Mouse (Mus musculus): Measurements from ENCODE around the gene Adprhl2. TPM values are rescaled to one million over a fixed set of nuclear protein-coding genes. Genes with fewer than 3 reads are reported as not detected.

Gene Adprhl2
- total RNA-seq, 1 experiment from 2014 or later, result 27.3 TPM

- no peak for DNase-seq
These were observed 14.7 kb downstream of the Adprhl2 start for GRCm38 (mm10) chr4:126306827-126307226.

DNA sequence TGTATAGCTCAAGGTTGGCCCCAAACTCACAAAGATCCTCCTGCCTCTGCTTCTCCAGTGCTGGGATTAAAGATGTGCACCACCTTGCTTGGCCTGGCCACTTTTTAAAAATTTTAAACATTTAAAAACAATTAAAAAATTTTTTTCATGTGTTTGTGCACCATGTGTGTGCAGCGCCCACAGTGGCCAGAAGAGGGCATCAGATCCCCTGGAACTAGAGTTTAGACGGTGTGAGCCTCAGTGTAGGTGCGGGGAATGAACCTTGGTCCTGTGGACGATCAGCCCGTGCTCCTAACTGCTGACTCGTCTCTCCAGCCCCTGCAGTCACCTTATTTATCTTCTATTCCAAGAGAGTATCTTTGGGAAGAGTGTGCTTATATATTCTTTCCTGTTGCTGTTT is 15.4 kb downstream of the Adprhl2 start:
- no peak for DNase-seq

GRCm38 (mm10) chr4:126305428-126305827 is 16.1 kb downstream of the Adprhl2 start:
- no peak for DNase-seq

DNA sequence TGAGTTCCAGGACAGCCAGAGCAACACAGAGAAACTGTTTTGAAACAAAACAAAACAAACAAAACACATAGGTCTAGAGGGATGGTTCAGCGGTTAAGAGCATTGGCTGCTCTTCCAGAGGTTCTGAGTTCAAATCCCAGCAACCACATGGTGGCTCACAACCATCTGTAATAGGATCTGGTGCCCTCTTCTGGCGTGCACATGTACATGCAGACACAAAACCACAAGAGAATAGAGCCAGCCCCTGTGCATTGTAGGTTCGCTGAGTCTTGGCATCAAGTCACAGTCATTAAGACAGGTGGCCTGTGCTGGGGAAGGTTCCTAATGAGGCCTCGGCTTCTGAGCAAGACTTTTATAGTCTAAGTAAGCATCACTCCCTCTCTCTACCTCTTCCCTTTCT is 17.6 kb downstream of the Adprhl2 start:
- DNase-seq, result no peak

- no peak for DNase-seq
These were observed 19.8 kb downstream of the Adprhl2 start for GRCm38 (mm10) chr4:126301584-126302309.

GRCm38 (mm10) chr4:126300916-126301583 is 20.5 kb downstream of the Adprhl2 start:
- DNase-seq, result no peak

DNA sequence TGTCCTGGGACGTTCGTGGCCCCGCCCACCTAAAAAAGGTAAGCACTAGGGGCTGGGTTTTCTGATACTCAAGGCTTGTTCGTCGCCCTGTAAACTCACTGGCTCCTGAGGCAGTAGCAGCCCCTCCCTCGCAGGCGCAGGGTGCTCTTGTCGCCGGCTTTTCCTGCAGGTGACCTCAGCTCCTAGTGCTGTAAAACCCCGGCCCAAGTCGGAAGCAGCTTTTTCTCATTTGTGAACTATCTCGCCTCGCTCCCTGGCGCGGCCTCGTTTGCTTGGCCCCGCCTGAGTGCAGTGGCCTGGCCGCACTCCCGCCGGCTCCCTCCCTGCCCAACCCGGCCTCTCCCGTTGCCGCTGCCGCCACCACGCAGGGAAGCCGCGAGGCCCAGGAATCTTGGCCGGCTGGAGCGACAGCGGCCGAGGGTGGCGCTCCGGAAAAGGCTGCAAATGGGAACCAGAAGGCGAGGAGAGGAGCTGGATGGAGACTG is 24.8 kb downstream of the Adprhl2 start:
- DNase-seq, result peak; percentile 85

GRCm38 (mm10) chr4:126295937-126296336 is 25.6 kb downstream of the Adprhl2 start:
- no peak for DNase-seq

DNA sequence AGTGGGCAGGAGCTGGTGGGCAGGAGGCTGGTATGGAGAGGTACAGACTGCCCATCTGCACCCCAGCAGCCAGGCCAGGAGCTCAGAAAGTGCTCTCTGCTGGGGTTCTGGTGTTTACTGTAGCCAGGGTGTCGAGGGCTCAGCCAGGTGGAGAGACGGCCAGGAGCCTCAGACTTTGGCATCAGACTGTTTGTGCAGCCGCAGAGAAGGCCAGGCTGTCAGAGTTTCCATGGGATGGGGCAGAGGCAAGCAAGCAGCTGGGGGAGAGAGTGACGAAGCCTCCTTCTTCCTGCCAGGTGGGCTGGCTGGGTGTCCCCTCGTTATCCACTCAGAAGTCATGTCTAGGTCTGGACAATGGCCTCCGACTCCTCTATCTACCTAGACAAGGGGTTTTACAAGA is 26.4 kb downstream of the Adprhl2 start:
- no peak for DNase-seq

DNA sequence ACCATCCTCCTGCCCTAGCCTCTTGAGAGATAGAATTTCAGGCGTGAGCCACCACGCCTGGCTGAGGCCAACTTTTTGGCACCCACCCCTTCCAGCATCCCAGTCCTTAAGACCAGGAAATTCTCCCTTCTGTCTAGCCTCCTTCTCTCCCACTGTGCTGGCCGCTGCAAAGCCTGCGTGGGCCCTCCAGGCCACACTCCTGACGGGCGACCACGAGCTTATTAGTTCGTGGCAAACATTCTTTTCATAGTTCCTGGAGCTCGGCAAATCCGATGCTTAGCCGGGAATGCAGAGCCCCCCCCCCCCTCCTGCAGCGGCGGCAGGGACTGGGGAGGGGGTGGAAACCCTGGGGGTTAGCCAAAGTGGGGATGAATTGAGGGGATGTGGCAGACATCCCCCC is 30.3 kb downstream of the Adprhl2 start:
- DNase-seq, result no peak

GRCm38 (mm10) chr4:126290314-126290713 is 31.2 kb downstream of the Adprhl2 start:
- DNase-seq, result no peak

DNA sequence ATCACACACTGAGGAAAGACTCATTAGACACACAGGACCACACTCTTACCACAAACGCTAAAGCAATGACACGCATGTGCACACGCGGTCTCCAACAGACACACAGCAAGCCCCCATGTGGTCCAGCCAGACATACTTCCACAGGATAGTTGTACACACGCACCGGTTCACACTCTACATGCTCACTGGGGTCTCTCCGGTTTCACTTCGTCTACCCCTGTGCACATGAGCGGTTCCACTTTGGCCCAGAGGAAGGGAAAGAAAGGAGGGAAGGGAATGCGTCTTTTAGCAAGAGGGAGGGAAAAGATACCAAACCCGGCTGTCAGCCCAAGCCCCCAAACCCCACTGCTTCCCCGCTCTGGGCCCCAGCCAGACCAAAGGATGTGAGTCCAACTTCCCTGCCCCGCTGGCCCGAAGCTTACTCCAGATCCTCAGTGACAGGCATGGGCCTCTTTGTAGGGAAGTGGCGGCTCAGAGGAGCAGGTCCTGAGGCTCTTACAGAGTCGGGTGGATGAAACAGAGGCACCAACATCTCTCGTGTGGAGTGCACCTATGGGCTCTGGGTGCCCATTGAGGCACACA is 33.3 kb downstream of the Adprhl2 start:
- DNase-seq, result no peak

GRCm38 (mm10) chr4:126287302-126287995 is 34.1 kb downstream of the Adprhl2 start:
- no peak for DNase-seq

DNA sequence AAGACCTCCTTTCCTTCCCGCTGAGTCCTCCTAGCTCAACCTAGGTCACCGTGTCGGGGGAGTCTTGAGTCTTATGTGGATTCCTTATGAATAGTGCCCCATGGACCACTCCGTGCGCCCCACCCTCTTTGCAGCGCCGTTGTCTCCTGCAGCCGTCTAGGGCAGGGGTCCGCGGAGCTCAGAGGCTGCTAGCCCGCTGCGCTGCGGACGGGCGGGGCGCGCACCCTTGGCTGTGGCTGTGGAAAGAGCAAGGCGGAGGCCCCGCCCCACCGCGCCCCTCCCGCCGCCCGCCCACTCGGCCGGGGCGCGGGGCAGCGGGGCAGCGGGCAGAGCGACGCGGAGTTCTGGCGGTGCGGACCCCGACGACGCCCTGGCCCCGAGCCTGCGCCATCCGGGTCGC is 35.0 kb downstream of the Adprhl2 start, which contains the start of gene Col8a2:
Col8a2 (plus strand) TSS at position 302 of the 400 bp plus-strand sequence.
- DNase-seq, result peak; percentile 30

DNA sequence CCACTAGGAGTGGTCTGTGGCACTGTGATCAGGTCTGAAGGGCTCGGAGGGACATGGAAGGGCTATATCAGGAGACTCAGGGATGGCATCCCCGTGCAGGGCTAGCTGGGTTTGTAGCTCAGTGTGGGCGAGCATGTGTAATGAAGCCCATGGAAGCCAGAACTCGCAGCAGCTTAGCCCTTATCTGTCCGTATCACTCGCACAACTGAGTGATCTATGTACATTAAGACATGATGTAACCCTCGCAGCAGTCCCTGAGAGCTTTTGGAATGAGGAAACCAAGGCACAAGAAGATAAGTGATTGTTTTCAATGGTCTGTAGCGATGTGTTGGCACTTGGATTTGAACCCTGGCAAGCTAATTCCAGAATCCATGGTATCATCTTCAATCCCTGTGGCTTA is 37.9 kb downstream of the Adprhl2 start:
- DNase-seq, result no peak

- no peak for DNase-seq
These were observed 39.8 kb downstream of the Adprhl2 start for GRCm38 (mm10) chr4:126281706-126282105.

DNA sequence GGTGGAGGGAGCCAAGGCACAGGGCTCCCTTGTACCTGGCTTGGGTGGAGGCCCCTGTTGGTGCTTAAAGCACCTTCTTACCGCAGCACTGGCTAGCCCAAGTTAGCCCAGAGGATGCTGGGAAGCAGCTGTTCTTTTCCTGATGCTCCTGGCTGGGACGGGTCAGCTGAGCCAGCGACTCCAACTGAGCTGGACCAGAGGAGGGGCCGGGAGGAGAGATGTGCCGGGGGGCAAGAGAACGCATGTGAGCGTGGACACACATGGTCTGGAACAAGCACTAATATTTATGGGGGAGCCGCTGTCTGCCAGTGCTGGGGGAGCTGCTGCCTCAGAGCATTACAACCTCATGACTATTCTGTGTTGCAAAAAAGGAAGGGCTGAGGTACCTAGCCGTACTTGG is 42.5 kb downstream of the Adprhl2 start:
- DNase-seq, result no peak

DNA sequence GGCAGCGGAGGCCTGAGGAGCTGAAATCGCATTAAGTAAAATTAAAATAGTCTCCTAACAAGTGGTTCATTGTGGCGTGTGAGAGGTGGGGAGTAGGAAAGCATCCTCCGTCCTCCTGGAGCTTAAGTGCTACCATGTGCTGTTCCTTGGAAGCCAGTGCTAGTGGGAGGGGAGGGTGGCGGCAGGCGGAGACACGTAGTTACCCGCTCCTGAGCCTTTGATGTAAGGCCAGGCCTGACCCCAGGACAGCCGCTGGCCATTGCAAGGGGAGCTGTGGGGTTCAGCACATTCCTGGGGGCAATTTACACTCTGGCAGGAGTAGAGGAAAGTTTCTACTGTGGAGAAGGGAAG is 43.0 kb downstream of the Adprhl2 start:
- DNase-seq, result no peak

DNA sequence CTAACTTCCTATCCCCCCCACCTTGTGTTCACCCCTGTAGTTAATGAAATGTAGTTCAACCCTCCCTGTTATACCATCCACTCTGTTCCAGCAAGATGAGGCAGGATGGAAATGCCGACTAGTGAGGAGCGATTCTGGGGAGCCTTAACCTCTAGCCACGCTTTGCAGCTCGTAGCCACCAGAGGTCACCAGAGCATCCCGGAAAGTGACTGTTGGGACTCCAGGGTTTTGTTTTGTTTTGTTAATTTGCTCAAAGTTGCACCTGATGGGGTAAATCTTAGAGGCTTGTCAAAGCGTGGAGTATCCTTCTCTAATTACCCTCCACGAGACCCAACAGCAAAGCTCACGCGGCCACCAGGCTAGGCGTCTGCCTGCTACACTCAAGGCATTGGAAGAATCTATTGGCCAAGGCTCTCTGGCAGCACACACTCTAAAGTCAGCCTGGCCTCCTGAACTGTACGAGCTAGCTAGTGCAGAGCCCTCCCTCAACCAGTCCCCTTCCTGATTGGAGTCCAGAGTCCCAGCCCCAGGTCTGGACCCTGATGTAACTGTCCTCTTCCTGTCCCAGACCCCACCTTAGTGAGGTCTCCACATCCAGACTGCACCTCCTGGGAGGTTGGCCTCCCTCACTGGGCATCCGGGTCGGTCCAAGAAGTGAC is 43.5 kb downstream of the Adprhl2 start:
- DNase-seq, result peak; percentile 70

- DNase-seq, result peak; percentile 53
These were observed 45.8 kb downstream of the Adprhl2 start for GRCm38 (mm10) chr4:126275681-126276131.

- no peak for DNase-seq
These were observed 46.4 kb downstream of the Adprhl2 start for GRCm38 (mm10) chr4:126275081-126275480.

GRCm38 (mm10) chr4:126273753-126274152 is 47.8 kb downstream of the Adprhl2 start:
- no peak for DNase-seq
